Mouse (Mus musculus) spleen, adult 2 months (tissue): ENCODE measurements around the gene Tnp2.

Experiments used
- CTCF ChIP-seq: fragments of 200-500 bp; IDR thresholded peaks from 2 replicates; pipeline ENCODE4 v1.5.1; 2011; ENCODE audit warnings: mild to moderate bottlenecking, inconsistent platforms; ENCODE audit not compliant: insufficient read depth, insufficient read length, insufficient replicate concordance; ENCODE audit errors: extremely low read depth
- POLR2A ChIP-seq: fragments of 200-500 bp; IDR thresholded peaks from 2 replicates; pipeline ENCODE4 v1.6.1; 2011; ENCODE audit warnings: low read depth, low read length, inconsistent platforms

DNA sequence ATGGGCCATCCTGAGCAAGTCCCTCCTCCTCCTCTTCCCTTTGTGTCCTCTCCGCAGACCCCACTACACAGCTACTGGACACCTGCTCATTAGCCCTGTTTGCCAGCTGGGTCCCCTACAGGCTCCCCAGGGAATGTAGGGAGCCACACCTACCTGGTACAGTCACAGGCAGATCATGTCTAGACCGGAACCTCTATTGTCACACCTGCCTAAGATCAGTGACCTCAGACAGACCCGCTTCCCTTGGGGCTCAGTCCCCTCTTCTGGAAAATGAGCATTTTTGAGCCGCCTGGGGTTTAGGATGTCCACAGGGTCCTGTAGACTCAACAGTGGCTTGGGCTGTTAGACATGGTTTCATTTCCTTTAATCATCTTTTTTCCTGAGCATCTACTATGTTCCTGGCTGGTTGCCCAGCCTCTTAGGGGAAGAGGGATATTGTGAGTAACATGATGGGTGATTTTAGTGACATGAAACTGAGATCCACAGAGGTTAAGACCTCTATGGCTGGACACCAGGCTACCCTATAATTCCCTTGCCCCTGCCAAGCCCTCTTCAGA lies 30.2 kb upstream of the Tnp2 start:
- TF ChIP-seq CTCF (no peak), POLR2A (no peak)
